Mouse (Mus musculus) WW6 (cell line): ENCODE results near the gene Ptk6.

ENCODE experiments used
- DNase-seq: peaks from one replicate; pipeline ENCODE4 v3.0.0-alpha.2; 2013; ENCODE audit warnings: low read depth, low spot score

The Ptk6 gene

DNA sequence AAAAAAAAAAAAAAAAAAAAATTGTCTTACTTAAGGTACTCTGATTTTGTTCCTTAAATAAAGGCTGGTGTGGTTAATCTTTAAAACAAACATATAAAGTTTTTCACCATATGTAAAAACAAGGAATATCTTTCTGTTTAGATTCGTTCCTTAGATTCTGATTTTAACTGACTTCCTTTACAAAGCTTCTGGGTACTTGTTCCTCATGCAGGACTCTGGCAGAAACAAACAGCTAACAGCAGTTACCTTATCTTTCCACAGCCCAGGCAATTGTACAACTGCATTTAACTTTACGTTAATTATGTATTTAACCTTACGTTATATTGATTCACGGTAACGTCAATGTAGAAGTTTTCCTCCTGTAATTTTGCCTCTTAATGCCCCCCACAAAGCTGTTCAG lies 36.1 kb downstream of the Ptk6 start:
- DNase-seq: no peak

DNA sequence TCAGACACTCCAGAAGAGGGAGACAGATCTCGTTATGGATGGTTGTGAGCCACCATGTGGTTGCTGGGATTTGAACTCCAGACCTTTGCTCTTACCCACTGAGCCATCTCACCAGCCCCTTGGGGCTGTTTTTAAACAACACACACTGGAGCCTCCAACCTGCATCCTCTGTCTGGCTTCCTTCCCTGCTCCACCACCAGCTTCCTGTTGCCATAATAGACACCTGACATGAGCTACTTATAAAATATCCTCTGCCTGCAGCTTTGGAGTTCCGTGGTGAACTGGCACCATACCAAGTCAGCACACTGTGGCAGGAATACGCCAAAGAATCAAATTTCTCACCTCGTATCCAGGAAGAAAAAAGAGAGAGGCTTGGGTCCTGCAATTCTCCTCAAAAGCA lies 41.8 kb downstream of the Ptk6 start:
- DNase-seq: no peak

DNA sequence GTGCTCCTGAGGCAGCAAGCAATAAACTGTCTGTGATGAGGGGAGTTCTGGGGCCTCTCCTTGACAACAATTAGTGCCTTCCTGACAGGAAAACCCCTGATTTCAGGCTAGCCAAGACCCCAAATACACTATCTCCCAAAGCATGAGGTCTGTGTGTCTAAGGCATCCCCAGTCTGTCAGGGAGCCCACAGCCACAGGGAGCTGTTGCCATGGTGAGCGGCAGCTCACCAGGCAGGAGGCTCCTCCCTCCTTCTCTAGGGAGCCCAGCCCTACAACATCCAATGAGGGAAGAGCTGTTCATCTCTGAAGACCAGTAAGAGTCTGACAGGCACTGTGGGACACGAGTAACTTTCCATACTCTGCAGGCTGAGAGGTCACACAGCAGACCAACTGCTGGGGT lies 42.8 kb downstream of the Ptk6 start:
- no peak for DNase-seq

DNA sequence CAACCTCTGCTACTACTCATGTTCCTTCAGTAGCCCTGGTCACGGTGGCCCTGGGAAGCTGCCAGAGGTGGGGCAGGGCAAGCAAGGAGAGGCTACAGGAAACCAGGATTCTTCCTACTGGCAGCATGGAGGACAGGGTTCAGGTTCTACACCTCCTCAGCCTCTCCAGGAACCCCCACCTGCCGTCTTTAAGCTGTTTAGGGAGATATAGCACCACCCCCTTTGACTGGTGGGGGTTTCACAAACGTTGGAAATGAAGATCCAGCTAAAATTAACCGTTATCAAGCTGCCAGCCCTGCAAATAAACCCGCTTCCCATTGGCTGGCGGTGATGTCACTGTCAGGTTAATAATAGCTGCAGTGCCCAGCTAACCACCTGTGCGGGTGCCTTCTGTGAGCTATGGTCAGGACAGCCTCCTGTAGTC lies 43.5 kb downstream of the Ptk6 start:
- DNase-seq: no peak

DNA sequence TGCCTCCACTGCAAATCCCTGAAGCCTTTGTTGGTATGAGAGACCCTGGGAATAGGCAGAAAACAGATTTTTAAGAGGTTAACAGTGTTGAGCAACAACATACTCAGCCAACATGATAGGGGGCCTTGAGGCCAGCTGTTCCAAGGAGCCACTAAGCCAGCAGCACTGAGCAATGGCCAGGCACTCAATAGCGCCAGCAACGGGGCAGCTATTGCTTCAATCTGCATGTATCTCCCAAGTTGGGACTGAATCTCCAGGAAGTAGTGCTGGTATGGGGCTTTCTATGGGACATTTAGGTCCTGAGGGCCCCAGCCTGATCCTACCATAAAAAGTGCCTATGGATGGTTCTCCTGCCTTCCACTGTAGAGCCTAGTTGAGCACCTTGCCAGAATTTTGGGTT lies 44.1 kb downstream of the Ptk6 start:
- no peak for DNase-seq

DNA sequence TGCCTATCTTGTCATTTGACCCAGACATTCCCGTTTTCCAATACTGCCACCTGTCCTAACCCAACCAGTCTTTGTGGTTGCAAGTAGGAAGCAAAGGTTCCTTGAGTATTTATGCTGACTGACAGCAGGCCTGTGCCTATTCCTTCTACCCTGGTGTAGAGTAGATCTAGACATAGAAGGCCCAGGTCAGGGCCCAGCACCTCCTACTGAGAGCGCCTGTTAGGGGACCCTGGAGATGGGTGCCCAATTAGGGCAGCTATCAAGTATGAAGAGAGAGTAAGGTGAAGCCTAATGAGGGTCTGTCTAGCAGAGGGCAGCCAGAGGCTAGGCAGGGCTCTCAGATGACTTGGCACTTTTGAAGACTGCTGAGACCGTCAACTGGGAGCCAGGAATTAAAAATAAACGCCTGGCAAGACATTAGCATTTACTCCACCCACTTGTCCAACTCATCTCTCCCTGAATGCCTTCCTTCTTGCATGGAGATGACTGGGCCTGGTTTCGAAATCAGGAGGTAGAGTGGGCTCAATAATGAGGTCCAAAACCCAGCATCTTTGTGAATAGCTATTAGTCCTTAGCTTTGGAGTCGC lies 44.8 kb downstream of the Ptk6 start:
- no peak for DNase-seq

DNA sequence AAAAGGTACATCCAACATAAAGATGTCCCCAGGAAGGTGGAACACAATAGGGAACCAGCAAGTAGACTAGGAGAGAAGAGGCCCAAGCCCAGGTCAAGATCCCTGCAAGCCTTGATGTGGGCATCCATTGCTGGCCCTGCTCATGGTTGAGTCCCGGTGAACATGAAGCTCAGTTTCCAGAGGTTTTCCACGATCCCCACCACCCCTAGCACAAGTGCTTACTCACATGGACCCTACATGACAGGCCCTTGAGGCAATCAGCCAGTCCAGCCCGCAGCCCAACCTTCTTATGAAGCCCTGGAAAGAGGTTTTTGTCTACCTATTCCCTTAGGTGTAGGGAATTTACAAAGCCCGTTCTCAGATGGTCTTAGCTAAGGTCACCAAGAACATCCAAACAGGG lies 45.4 kb downstream of the Ptk6 start:
- DNase-seq: no peak

DNA sequence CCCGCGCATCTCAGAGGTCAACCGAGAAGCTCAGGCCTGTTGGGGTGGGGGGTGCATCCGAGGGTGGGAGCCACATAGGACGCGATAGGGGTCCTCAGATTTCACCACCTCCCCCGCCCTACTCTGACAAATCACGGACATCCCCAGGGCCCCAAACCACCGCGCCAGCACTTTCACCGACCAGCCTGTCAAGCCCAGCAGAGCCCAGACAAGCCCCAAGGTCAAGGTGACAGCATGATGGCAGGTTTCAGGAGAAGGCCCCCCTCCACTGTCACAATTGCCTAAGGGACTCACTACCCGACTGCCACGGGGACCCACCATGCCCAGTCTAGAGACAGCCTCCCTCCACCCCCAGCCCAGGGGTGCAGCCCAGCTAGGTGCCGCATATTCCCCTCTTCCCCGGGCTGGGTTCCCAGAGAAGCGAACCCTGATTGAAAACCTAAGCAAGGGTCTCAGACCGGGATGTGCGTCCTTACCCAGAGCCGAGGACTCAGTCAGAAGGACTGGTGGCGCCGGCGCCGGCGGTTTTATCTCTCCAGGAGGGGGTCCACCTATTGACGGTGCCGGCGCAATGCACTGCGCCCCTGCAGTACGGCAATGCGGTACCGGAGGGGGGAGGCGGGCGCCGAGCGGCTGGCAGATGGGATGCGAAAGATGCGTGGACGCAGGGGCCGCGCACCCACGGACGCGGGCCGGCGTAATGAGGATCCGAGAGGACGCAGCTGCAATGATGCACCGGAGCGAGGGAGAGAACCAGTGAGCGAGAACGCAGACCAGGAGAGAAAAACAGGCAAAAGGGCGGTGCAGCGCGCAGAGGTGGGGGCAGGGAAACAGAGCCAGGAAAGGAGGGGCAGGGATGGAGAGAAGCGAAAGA lies 46.1 kb downstream of the Ptk6 start, which contains the start of gene Eef1a2:
Eef1a2 (minus strand) TSS at position 767 of the 874 bp plus-strand sequence.
- no peak for DNase-seq

DNA sequence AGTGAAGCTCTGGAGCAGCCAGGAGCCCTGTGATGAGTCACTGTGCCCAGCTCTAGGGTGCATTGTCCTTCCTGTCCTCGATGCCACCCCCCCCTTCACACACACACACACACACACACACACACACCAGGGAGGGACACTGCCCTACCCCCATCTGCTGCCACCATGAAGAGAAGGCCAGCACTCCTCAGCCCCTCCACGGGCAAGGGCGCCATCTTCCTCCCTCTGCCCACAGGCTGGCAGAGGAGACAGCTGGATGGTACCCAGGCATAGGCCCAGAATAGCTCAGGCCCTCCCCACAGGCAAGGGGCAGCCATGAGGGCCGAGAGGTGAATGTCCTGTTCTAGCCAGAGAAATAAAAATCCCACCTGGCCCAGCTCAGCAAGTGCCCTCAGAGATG lies 46.8 kb downstream of the Ptk6 start:
- no peak for DNase-seq

DNA sequence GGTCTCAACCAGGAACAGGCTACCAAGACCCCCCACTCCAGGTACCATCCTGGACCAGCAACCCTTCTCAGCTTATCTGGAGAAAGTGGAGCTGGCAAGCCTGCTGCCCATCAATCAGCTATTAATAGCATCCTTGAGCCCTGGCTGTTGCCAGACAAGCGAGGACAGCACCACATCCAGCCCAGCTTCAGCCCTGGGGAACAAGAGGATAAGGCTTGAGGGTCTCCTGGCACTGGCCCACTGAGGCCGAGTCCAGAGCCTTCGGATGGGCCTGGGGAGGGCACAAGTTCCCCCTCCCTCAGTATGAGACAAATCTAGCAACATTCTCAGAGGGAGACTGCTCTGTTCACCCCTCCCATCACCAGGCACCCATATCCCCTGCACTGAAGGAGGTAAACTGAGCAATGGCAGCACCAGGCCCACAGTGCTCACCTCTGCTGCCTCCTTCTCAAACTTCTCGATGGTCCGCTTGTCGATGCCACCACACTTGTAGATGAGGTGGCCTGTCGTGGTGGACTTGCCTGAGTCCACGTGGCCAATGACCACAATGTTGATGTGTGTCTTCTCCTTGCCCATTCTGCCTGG lies 47.7 kb downstream of the Ptk6 start:
- no peak for DNase-seq

DNA sequence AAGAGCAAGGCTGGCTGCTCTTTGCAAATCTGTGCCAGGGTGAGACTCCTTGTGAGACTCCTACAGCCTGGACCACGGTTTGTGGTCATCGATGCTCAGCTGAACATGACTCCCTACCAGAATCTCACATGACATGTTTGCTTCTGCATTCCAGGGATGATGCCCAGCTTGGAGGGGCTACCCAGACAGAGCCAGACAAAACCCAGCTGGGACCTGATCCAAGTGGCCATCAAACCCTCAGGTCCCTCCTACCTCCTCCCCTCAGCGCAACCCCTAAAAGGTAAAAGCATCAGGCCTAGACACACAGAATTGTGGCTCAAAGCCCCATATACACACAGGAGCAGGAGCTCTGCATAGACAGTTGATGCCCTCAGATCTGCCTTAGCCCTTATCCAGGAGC lies 48.2 kb downstream of the Ptk6 start:
- no peak for DNase-seq

DNA sequence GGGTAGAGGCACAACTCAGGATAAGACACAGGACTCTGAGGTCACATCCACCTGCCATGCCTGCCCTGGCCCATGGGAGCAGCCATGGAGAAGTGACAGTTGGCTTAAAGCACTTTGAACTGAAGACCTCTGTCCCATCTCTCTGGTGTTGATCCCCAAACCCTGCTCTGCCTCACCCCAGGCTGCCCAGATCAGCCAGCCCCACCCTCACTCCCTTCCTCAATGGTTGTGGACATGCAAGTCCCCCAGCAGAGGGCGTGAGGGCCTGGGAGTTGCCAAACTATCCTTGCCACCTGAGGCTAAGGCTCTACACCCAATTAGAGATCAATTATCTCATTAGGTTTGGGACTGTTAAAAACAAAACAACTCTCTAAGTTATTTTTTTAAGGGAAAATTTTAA lies 48.8 kb downstream of the Ptk6 start:
- DNase-seq: no peak

DNA sequence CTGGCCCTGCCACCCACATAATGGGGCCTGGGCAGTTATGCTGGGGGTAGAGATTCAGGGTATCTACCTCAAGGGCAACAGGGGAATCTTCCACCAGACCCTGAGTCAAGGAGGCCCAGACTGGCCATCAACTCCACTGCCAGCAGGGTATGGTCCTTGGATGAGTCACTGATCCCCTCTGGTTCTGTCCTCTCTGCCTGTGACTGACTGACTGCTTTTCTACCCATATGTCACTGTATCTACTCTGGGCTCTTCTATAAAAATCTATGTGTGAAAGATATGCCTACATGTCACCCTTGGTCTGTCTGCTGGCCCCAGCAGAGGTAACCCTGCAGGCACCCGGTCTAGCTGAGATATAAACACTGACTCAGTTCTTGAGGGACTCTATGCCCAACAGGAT lies 49.5 kb downstream of the Ptk6 start:
- no peak for DNase-seq

DNA sequence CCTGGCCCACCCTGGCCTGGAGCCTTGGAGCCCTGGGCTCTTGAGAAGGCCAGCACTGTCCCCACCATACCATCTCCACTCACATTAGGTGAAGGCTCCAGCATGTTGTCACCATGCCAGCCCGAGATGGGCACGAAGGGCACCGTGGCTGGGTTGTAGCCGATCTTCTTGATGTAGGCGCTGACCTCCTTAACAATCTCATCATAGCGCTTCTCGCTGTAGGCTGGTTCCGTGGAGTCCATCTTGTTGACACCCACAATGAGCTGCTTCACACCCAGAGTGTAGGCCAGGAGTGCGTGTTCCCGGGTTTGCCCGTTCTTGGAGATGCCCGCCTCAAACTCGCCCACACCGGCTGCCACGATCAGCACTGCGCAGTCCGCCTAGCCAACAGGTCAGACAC lies 49.9 kb downstream of the Ptk6 start:
- no peak for DNase-seq

DNA sequence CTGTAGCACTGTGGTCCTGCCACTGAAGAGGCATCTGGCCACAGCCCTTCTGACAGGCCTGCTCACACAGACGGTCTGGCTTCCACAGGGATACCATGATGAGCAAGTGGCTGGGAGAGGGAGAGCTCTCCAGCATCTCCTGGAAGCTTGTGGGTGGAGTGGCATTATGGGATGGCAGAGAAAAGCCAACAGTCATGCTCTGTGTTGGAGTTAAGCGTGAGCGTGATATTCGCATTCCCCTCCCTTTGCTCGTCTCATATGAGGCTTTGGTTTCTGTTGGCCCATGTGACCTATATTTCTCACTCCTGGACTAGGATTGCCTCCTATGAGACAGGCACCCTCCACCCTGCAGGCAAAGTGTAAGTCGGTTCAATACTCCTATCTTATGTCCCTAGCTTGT lies 52.3 kb downstream of the Ptk6 start:
- DNase-seq: no peak

DNA sequence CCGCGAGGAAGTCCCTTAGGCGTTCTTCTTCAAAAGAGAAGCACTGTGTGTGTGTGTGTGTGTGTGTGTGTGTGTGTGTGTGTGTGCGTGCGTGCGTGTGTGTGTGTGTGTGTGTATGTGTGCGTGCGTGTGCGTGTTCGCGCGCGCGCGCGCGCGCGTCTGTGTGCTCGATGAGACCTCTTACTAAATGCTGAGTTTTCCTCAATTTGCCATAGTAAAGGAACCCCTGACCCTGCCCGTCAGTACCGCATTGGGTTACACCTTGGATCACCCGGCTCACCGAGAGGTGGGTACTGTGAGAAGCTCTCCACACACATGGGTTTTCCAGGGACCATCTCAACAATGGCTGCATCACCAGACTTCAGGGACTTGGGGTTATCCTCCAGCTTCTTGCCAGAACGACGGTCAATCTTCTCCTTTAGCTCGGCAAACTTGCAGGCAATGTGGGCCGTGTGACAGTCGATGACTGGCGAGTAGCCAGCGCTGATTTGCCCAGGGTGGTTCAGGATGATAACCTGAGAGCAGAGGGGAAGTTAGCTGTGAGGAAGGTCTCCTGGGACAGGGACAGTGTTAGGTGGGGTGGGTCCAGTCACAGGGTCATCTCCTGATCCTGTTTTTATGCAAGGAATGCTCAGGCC lies 54.2 kb downstream of the Ptk6 start:
- no peak for DNase-seq

DNA sequence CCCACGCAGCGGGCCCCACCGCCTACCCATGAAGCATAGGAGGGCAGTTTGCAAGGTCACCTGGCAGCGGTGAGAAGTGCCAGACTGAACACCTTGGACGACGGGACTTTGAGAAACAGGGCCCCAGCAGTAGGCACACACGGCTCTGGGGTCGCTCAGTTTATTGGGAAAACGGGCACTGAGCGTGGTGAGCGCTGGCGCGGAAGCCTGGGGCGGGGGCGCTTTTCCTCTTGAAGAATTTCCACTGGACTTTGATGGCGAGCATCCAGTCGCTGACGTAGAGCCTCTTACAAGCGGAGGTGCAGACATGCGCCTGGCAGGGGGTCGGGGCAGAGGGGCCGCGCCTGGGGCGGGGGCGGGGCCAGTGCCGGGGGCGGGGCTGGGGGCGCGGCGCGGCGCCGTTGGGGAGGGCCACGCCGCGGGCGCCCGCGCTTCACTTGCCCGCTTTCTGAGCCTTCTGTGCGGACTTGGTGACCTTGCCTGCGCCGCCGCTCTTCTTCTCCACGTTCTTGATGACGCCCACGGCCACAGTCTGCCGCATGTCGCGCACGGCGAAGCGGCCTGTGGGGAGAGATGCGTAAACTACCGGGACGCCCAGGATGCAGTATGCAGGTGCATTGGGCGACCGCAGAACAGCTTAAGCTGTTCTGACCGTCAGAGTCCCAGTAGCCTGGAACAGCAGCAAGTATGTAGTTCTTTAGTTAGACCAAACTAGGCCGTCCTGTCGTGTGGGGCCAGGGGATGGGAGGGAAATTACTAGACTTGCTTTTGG lies 54.9 kb downstream of the Ptk6 start:
- no peak for DNase-seq

DNA sequence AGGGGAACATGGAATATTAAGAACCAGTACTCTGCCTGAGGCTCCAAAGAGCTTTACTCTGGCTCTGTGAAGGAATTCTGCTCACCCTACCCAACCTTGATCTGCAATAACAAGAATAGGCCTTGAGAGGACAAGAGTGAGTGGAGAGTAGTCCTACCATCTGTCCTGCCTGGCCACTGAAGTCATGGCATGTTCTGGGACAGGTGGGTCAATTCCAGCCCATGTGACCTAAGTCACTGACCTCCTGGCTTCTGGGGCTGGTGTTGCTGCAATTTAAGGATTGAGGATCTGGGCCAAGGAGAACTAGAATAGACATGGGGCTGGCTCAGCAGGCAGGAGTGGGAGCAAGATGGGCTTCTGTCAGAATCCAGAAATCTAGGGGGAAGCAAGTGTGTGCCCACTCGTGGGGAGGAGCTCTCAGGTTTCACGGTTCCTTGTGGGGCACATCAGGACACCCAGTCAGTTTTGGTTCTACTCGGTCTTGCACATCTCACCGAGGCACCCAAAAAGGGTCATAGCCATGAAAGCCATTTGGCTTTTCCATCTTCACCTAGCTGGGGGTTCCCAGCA lies 55.5 kb downstream of the Ptk6 start:
- DNase-seq: no peak

DNA sequence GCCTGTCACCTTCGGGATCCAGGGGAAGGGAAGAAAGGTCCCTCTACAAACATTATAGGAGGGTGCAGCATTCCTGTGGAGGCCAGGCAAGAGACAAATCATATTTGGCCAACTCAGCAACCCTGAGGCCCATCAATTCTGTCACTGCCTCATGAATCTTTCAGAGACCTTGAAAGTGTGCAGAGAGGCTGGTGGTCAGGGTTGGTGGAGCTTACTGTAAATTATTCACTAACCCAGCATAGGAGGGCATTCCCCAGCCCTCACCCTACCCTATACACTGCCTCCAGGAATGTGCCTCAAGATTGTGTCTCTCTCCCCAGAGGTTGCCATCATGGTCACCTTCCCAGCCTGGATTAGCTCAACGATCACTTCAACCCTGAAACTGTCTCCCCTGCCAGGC lies 57.9 kb downstream of the Ptk6 start:
- DNase-seq: no peak
